Comparison of ENCODE assay signal across 30 mouse cellular contexts in genomic region chr12:40202161-40203035, GRCm38 (mm10). TPM values are rescaled to one million over a fixed set of nuclear protein-coding genes. Genes with fewer than 3 reads are reported as not detected.
A peak's percentile ranks its signal among the peaks of the same experiment; 100 is the strongest.
DNase-seq lines count a peak whose midpoint lies in the region; ATAC-seq and TF ChIP-seq lines count a peak whose summit lies in the region.
"Had no signal": no experiment of that assay in that cellular context is flagged by ENCODE, and none has a peak within 500 bp of the region (broad histone marks: within the 10 kb centered on the region; RNA-seq: fewer than 3 reads in every experiment).

No protein-coding gene starts in this region.

- H3K27me3 ChIP-seq in lung, postnatal 0 days (replicated peaks; ENCODE audit: insufficient read depth, low read length): no peaks in the 10 kb centered on the region
- H3K27me3 ChIP-seq in ES-Bruce4 (ENCODE audit: control insufficient read depth, insufficient read depth, low read length, poor library complexity, severe bottlenecking): no peaks in the 10 kb centered on the region
- H3K27me3 ChIP-seq: forebrain, embryonic 13.5 days; heart, embryonic 12.5 days; hindbrain, embryonic 13.5 days; lung, embryonic 15.5 days; neural tube, embryonic 15.5 days had no signal

- H3K4me2 ChIP-seq in lung, postnatal 0 days (replicated peaks; ENCODE audit: low read depth, low read length): no peak overlapping the region
- H3K4me2 ChIP-seq: forebrain, embryonic 13.5 days; heart, embryonic 12.5 days; hindbrain, embryonic 13.5 days; lung, embryonic 15.5 days; neural tube, embryonic 15.5 days had no signal

- TF ChIP-seq EP300 in lung, postnatal 0 days (IDR thresholded peaks at IDR 0.05): peak; percentile 77
- TF ChIP-seq EP300 in ES-Bruce4 (IDR thresholded peaks at IDR 0.05; ENCODE audit: insufficient read depth, low read depth, low read length): no peak

- H3K9me3 ChIP-seq in lung, postnatal 0 days (ENCODE audit: low read length): no peaks in the 10 kb centered on the region
- H3K9me3 ChIP-seq in ES-Bruce4 (replicated peaks; ENCODE audit: control insufficient read depth, insufficient read depth, low read length, poor library complexity, severe bottlenecking): no peaks in the 10 kb centered on the region
- H3K9me3 ChIP-seq: forebrain, embryonic 13.5 days; heart, embryonic 12.5 days; hindbrain, embryonic 13.5 days; lung, embryonic 15.5 days; neural tube, embryonic 15.5 days had no signal

- no peak overlapping the region for H3K9ac ChIP-seq in lung, postnatal 0 days (replicated peaks; ENCODE audit: low read depth)
- H3K9ac ChIP-seq in ES-Bruce4 (ENCODE audit: low read depth, poor library complexity, severe bottlenecking): no peak overlapping the region
- H3K9ac ChIP-seq: forebrain, embryonic 13.5 days; heart, embryonic 12.5 days; hindbrain, embryonic 13.5 days; liver, embryonic 14.5 days; lung, embryonic 15.5 days; neural tube, embryonic 15.5 days had no signal

- H3K4me1 ChIP-seq in lung, postnatal 0 days (ENCODE audit: insufficient read depth, low read depth, low read length): no peaks in the 10 kb centered on the region
- H3K4me1 ChIP-seq in ES-Bruce4 (ENCODE audit: control insufficient read depth, insufficient read depth, low read length): no peaks in the 10 kb centered on the region
- H3K4me1 ChIP-seq: forebrain, embryonic 13.5 days; heart, embryonic 12.5 days; hindbrain, embryonic 13.5 days; lung, embryonic 15.5 days had no signal

- H3K27ac ChIP-seq in lung, postnatal 0 days (ENCODE audit: low read length): peak overlapping the region; percentile 43; the same call in 1 of the 2 replicates
- H3K27ac ChIP-seq in ES-Bruce4 (ENCODE audit: insufficient read depth, low read length): peak overlapping the region; percentile 11; the same call in 1 of the 2 replicates
- H3K27ac ChIP-seq: forebrain, embryonic 13.5 days; hindbrain, embryonic 13.5 days; liver, embryonic 14.5 days; lung, embryonic 15.5 days; neural tube, embryonic 15.5 days had no signal

- no peak for TF ChIP-seq CTCF in lung, postnatal 0 days (IDR thresholded peaks at IDR 0.05)
- TF ChIP-seq CTCF in ES-Bruce4 (IDR thresholded peaks at IDR 0.05; ENCODE audit: low read depth, low read length): no peak

- H3K4me3 ChIP-seq in lung, postnatal 0 days (ENCODE audit: low read depth, low read length): no peak overlapping the region
- no peak overlapping the region for H3K4me3 ChIP-seq in ES-Bruce4 (ENCODE audit: low read depth, low read length)
- H3K4me3 ChIP-seq: forebrain, embryonic 13.5 days; heart, embryonic 12.5 days; hindbrain, embryonic 13.5 days; lung, embryonic 15.5 days; neural tube, embryonic 15.5 days had no signal

- 80% methylated on average over 7 of the region's 7 CpGs for WGBS in lung, postnatal 0 days

- H3K36me3 ChIP-seq in lung, postnatal 0 days (ENCODE audit: insufficient read depth, low read length): peaks cover 11% of the 10 kb centered on the region; the same call in 1 of the 2 replicates
- H3K36me3 ChIP-seq in ES-Bruce4 (ENCODE audit: control insufficient read depth, insufficient read depth, low read length, poor library complexity, severe bottlenecking): peaks cover 57% of the 10 kb centered on the region

- ATAC-seq in lung, postnatal 0 days: peak; percentile 59
- ATAC-seq in granulocyte monocyte progenitor cell, adult 5-6 weeks (replicated peaks; ENCODE audit: poor library complexity, severe bottlenecking): no peak
- ATAC-seq: forebrain, embryonic 13.5 days; intestine, postnatal 0 days had no signal

- DNase-seq in adrenal gland, adult 2 months: peak; percentile 57
- DNase-seq in adrenal gland, adult 18-20 months (ENCODE audit: low spot score in 2 of 2): no peak
- DNase-seq in lung, postnatal 0 days (ENCODE audit: low spot score): peak; percentile 68
- DNase-seq in lung, postnatal 4 days: no peak
- peak; percentile 44 to 53 for DNase-seq in adrenal gland, postnatal 36 days
- DNase-seq in B cell, adult 2 months: no peak
- DNase-seq: cerebellum, adult 11 months; cerebellum, adult 9-10 months; cerebellum, postnatal 36 days; gastrocnemius, postnatal 14 days; heart, adult 18-20 months; heart, postnatal 4 days; kidney, adult 9 months; kidney, postnatal 10 days; layer of hippocampus, postnatal 36 days; left cerebral cortex, postnatal 4 days; midbrain, embryonic 14.5 days; right cerebral cortex, postnatal 25 days; spleen, adult 18-20 months; thymus, postnatal 14 days had no signal

- no peak for TF ChIP-seq POLR2A in ES-Bruce4 (IDR thresholded peaks at IDR 0.05; ENCODE audit: insufficient read depth, low read length)

RNA-seq across cellular contexts. Expression of gene Lsmem1, which starts 3.1 kb away (rescaled TPM):
- under 1 TPM in 1 of 2 experiments, not detected in 1; 0.12 TPM for total RNA-seq in adrenal gland, adult 2 months (2021)
- polyA plus RNA-seq in adrenal gland, adult 2 months (2012; rRNA removed): not detected in 2 replicates
- total RNA-seq in adrenal gland, adult 18-20 months (2021): under 1 TPM in 1 of 2 experiments, not detected in 1; 0.13 TPM
- 0.16 and 0.38 TPM in 2 replicates for polyA plus RNA-seq in lung, postnatal 0 days (2015; fragmentation: Nextera tagmentation; extraction: Ambion mirVana)
- 1.0 TPM in 1 of 2 replicates, not detected in the other for polyA plus RNA-seq in ES-Bruce4 (2011; ENCODE audit: insufficient read depth, insufficient read length, low read depth, missing spikeins)
- total RNA-seq in adrenal gland, postnatal 36 days (2021): not detected
- not detected in 2 replicates for total RNA-seq in granulocyte monocyte progenitor cell, adult 5-6 weeks (2014; fragmentation: Nextera tagmentation)
- total RNA-seq in granulocyte monocyte progenitor cell, adult 5-6 weeks (2017): 0.52 TPM in 1 of 2 replicates, not detected in the other
- polyA plus RNA-seq: forebrain, embryonic 13.5 days; intestine, postnatal 0 days; large intestine, adult 2 months; midbrain, embryonic 14.5 days had no signal

RNA-seq across cellular contexts. Expression of gene Ifrd1, which starts 45.9 kb away (rescaled TPM):
- total RNA-seq in adrenal gland, adult 2 months (2021): 100 to 1,000 TPM; 149 to 180 TPM
- 40.2 and 58.2 TPM in 2 replicates for polyA plus RNA-seq in adrenal gland, adult 2 months (2012; rRNA removed)
- total RNA-seq in adrenal gland, adult 18-20 months (2021): 100 to 1,000 TPM; 177 to 248 TPM
- polyA plus RNA-seq in lung, postnatal 0 days (2015; fragmentation: Nextera tagmentation; extraction: Ambion mirVana): 167 and 192 TPM in 2 replicates
- polyA plus RNA-seq in ES-Bruce4 (2011; ENCODE audit: insufficient read depth, insufficient read length, low read depth, missing spikeins): 107 and 108 TPM in 2 replicates
- total RNA-seq in adrenal gland, postnatal 36 days (2021): 100 to 1,000 TPM; 150 to 205 TPM
- 91.2 and 111 TPM in 2 replicates for total RNA-seq in granulocyte monocyte progenitor cell, adult 5-6 weeks (2014; fragmentation: Nextera tagmentation)
- total RNA-seq in granulocyte monocyte progenitor cell, adult 5-6 weeks (2017): 107 and 115 TPM in 2 replicates

Comparison
In these comparisons a context has a peak if more than half of its experiments do, and no peak if none do; other contexts are left out.
1. DNase-seq: peak in adrenal gland, adult 2 months (single experiment), lung, postnatal 0 days (single experiment) and adrenal gland, postnatal 36 days (2 of 2); none in adrenal gland, adult 18-20 months (0 of 2), lung, postnatal 4 days (0 of 2) and B cell, adult 2 months (0 of 2).